Mouse (Mus musculus): ENCODE results near the gene Fat3.

Gene Fat3

DNA sequence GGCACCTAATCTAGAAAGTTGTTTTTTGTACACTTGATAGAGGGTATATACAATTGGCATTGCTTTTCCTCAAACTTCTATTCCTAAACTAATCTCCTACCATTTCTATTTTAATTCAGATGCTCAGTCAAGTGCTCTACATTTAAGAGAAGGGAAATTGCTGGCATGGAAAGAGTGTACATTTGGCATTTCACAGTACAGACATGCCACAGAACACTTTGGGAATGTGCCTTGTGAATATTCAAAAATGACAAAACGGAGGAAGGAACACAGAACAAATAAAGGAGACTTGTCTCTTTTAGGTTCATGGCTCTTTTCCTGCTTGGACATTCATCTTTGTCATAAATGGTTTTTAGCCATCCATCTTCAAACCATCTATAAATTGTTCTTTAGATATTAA lies 498.1 kb downstream of the Fat3 start:
- no peak for DNase-seq

DNA sequence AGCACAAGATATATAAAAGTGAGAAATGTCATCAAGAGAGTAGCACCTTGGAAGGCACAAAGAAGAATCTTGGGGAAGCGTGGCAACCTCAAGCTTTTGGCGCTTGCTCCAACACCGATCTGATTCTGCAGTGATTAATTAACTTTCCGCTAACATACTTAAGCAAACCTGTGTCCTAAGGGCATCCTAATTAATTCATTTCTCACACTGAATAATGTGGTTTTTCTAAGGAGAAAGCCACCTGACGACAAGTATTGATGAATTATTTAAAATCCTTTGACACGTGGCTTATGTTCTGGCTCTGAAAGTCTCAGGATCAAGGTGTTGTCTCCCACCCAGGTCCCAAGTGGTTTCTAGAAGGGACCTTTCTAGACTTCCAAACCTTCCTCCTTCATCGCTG lies 506.3 kb downstream of the Fat3 start:
- DNase-seq, result no peak

DNA sequence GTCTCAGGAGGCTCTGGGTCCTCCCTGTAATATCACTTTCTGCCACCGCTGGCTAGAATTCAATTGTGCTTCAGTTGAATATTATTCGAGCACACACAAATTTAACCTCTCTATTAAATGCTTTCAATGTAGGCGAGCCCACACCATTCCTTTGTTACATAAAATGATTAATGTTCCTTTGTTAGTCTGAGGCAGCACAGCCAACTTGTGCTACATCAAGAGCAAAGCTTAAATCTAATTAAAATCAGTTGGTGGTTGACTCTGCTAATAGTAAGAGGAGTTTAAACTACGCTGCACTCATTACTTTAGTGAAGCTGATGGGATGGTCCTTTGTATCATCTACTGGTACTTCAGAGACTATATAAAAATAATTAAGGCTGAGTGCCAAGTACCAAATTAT lies 506.9 kb downstream of the Fat3 start:
- DNase-seq, result no peak

DNA sequence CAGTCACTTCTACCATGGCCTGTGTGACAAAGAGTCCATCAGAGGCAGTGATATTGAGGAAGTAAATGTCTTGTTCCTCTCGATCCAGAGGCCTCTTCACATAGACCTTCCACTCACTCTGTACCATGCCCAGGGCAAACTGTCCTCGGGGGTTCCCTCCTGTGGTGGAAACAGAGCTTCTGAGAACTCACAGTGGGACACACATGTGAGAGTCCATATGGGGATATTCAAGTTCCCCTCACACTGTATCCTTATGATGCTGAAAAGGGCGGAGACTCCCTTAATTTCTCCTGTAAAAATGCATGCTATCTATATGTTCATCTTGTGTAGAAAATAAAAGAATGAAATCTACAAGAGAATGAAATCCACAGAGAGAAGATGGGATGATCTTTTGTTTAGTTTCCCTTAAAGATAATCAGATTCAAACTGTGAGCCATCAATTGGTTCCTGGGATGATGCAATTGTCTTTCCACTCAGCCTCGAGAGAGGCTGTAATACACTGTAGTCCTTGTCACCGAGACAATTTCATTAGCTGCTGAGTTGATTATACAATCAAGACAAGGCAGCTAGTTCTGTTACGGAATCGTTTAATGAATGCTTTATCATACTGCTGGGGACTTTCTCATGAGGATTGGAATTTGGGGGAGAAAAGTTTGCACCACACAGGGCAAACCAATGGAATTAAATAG lies 508.8 kb downstream of the Fat3 start:
- DNase-seq, result no peak

DNA sequence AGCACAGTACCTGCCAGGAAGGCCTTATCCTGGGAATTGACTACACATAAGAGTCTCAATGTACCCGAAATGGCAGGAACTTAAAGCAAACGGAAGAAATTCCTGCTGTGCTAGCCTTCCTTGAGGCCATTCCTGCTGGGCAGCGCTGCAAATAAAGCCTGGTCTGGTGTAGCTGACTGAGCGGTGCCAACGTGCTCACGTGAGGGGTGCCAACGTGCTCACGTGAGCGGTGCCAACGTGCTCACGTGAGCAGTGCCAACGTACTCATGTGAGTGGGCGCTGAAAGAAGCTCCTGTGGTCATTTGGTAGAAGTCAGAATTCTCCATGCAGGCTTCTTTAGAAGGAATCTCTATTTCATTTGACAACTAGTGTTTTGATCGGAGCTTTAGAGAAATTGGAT lies 522.8 kb downstream of the Fat3 start:
- DNase-seq, result no peak

DNA sequence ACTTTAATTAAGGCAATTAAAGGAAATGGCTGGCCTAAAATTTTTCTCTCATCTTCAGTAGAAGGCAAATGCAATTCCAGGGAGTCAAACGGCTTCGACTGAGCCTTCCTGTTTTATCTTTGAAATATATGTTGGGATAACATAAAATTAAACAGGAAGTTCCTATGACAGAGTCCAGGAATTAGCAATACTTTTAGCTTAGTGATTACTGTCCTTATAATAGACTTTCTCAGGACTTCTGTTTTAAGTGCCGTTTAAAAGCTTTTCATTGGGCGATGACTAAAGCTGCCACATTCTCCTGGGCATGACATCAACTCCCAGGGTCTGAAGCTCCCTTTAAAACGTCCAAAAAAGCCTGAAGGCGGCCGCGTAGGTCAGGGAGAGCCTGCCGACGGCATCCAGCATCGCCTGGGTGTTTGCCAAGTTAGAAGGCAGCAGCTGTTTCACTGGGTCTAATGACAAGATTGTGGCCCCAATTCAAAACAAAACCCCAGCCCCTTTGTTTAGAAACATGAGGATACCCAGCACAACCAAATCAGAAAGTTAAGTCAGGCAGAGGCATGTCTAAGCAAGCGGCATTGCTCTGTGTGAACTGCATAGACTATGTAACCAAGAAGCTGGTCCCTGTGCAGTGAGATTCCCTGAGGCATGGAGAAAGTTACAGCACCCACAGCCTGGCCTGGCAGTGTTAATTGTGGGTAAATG lies 524.0 kb downstream of the Fat3 start:
- no peak for DNase-seq

DNA sequence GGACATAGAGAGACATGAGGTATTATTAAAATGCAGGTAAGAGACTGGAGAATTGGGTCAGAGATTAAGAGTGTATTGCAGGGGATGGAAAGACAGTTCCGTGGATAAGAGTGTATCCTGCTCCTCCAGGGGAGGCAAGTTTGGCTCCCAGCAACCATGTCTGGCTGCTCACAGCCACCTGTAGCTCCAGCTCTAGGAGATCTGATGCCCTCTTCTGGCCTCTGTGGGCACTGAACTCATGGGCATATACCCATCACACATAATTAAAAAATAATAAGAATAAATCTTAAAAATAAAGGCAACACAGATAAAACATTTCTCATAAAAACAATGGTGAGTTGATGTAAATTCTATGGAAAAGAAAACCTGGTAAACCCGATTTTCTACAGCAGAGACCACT lies 525.1 kb downstream of the Fat3 start:
- no peak for DNase-seq

DNA sequence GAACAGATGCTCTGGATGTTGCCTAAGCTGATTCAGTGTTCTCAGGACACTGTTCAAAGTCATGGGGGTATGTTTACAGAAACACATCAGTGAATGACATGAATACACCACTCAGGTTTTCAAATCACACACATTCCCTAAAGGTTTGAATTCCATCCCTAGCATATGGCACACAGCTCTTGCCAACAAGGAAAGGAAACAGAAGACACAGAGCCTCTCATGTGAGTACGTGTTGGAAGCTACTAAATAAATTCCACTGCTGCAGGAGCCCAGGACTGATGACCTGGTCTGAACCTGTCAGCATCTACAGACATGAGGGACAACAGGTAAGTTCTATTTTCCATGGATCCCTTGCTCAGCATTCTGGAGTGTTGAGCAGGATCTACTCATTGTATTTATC lies 528.9 kb downstream of the Fat3 start:
- DNase-seq, result no peak

DNA sequence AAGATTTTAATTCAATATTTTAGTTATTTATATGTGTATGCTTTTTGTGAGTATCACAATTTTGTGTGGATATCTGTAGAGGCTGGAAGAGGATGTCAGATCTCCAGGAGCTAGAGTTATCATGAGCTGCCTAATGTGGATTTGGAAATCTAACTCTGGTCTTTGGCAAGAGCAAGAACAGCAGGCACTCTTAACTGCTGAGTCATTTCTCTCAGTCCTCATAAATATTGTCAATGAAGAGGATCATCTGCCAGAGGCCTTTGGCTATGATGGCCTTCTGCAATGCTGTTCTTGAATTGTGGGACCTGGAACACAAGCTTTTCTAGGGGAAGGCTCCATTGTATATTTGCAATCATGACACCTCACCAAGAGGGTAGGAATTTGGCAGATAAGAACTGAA lies 529.7 kb downstream of the Fat3 start:
- no peak for DNase-seq

DNA sequence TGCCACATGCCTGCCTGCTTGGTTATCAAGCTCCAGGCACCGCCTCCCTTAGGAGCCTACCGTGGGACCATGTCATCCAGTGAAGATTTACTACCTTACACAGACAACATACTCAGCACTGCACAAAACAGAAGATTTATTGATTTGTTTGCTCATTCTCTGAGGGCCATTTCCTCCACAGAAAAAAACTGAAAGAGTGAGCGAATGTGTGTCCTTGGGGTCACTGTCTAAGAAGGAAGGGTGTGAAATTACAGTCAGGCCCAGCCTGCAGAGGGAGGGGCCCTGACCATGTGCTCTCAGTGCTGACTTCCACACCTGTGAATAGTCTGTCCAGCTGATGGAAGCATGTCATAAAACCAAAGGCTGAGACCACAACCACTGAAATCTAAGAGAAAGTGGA lies 536.9 kb downstream of the Fat3 start:
- no peak for DNase-seq

DNA sequence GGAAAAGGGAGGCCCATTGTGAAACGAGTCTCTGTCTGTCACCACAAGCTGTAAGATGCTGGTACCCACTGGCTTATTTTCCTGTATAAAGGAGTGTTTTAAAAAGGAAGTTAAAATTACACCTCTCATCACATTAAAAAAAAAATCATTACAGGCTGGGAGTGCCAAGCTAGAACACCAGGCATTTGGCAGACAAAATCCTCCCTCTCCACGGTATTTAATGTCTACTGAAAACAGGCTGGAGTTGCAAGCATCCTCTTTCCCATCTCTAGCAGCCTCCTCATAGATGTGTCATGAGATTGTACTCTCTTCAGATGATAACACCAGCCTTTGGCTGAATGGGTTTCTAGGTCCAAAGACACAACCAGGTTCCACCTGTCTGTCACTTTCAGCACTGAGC lies 538.2 kb downstream of the Fat3 start:
- no peak for DNase-seq

DNA sequence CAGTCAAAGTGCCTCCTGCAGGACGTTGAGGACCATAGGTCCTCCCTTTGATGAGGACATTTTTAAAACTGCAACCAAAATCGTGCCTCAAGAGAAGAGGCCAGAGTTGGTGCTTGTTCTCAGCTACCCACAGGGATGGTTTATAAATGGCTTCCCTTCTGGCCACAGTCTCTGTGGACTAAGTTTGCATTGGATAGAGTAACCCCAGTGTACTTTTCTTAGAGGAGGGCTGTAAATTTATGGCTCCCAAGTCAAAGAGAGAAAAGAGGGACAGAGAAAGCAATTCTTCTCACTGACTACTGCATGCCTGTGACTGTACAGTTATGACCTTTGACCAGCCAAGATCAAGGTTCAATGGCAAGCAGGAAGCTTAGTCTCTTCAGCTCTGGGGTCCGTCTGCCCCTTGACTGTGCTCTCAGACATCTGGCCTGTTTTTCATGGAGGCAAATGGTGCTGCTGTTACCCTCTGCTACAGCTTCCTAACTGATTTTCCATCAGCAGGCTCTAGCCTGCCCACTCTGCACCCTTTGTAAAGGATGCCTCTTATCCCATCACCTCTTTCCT lies 542.8 kb downstream of the Fat3 start:
- DNase-seq, result no peak

DNA sequence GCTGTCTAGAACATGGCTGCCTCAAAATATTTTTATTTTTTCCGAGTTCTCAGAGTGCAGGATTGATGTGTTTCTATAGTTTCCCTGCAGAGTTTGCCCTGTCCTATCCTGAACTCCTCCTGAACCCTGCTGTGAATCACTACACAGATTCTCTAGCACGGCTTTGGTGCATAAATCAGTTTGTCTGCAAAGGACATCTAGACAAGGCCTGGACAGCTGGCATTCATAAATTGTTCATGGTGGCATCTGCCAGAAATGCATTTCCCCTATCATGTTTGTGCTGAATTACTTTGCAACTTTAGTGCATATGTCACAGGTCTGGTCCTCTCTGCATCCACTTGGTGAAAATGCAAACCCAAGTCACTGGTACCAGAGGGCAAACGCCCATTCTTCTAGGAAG lies 543.3 kb downstream of the Fat3 start:
- DNase-seq, result no peak

DNA sequence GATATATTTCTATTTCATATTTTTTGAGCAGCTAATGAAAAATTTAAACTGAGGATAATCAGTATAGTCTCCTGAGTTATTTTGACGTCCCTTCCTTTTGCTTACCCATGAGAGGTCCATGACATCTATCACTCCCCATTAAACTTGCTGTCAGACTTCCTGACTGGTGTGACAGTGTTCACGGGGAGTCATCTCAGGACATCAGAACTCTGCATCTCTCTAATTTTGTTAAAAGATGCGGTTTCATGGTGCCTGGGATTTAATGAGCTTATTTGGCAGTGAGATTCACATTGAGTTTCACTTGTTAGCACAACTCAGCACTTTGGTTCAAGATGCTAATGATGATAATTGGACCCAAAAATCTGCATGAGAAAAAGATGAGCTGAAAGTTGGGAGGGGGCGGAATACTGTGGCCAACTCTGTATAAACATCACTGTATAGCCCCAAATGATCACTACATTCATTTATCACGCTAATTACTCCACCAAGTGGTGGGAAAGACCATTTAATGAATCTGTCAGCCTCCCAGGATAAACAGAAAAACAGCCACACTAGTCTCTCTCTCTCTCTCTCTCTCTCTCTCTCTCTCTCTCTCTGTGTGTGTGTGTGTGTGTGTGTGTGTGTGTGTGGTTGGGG lies 545.8 kb downstream of the Fat3 start:
- no peak for DNase-seq

DNA sequence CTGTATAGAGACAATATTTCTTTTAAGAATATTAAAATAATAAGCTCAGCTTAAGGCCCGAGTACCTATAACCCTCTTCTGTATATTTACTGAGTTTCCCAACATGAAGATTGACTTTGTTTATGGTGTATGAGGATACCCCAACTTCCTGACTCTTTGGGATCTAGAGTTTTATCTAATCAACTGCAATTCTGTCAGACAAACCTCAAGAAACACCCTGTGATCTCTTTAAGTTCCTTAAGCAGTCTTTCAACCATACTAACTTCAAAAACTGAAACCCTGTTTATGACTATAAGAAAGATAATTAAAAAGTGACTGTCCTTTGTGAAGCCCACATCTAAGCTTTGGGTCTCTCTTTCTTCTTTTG lies 546.8 kb downstream of the Fat3 start:
- DNase-seq, result no peak

DNA sequence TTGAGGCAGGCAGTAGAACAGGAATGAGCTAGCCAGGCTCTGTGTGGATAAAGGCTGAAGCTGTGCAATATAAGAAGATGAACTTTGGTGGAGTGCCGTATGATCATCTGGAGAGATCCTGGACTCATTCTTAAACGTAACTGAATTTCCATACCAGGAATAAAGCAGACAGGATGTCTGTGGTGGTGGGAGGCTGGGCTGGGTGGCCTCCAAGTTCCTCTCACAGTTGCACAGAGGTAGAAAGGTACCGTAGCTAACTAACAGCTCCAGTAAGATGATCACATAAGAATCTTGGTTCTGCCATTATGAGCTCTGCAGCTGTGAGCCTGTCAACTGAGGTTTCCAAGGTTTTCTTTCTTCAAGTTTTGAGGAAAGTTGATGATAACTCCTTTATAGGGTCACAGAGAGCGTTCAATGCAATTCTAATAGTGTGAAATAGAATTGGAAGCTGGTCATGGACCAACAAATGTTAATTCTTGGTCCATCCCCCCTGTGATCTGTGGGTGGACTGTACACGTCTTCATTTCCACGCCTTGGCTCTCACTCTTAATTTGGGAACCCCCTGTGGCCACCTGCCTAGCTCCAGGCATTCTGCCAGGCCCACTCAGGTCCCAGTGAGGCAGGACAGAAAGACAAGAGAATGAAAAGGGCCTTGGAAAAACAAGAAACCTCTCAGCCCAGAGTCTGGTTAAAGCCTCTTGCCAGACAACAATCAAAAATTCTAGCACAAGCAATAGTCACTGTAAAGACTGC lies 547.3 kb downstream of the Fat3 start:
- no peak for DNase-seq

DNA sequence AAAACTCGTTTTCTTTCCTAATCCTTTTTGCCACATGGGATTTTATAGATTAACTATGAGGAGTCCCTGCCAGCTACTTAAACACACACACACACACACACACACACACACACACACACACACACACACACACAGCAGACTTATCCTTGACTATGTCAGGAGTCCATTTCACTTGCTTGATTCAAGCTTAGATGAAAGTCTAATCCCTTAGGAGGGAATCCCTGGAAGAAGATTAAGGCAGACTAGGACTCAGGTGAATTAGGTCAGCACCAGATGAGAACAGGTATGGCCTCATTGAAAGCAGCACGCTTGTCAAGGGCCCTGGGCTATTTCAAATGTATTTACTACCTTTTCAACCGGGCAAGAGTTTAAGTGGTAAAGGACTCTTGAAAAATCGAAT lies 553.0 kb downstream of the Fat3 start:
- no peak for DNase-seq

DNA sequence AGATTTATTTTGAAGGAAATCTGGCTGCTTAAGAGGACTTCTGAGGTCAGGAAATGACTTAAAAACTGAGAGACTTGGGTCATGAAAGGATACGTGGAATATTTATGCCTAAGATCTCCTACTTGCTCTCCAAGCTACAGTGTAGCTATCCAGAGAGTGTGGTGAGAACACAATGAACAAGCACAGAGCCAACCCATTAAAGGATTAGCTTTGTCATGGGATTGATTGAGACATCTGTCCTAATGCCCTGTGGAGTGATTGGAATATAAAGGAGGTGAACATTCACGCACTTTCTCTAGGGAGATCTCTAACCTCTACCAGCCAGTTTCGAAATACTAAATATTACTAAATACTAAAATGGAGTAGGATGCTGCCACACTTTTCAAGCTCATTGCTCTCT lies 556.9 kb downstream of the Fat3 start:
- DNase-seq, result no peak

DNA sequence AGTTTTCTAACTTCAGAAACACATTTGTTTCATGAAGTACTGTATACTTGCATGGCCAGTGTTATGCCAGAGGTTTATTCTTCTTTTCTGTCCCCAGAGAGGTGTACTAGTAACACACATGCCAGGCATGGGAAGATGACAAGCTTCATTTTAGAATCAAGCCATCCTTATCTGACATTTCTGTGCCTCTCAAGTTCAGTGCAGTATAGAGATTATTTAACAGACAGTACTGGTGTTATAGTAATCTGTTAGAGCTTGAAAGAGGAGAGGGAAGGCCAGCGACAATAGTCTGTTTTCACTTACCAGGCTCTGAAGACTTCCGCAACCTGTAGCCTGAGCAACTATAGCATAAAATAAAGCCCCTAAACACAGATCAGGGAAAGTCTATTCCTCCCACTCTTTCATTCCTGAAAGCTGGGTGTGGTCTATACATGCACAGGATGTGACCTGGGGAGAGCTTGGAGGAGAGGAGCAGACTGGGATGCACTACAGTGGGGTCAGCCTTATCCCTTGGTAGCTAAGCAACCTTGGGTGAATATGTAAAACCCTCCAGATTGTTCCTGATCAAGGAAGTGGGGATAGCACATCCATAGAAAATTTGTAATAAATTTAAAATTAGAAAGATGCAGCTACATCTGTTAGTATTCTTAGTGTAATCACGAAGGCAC lies 557.5 kb downstream of the Fat3 start:
- no peak for DNase-seq

DNA sequence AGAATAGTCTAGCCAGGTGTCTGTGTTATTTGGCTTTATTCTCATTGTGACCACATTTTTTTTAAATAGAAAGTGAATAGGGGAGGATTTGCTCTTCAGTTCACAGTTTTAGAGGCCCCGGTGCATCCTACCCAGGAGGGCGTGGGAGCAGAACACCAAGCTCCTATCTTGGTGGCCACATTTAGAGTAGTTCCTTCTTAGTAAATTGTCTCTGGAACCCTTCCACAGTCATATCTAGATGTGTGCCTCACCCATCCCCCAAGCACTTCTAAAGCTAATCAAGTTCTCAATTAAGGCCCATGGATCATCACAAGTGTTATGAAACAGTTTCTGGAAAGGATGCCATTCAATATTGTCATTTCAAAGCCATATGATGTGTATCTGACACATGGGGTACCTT lies 559.3 kb downstream of the Fat3 start:
- no peak for DNase-seq

DNA sequence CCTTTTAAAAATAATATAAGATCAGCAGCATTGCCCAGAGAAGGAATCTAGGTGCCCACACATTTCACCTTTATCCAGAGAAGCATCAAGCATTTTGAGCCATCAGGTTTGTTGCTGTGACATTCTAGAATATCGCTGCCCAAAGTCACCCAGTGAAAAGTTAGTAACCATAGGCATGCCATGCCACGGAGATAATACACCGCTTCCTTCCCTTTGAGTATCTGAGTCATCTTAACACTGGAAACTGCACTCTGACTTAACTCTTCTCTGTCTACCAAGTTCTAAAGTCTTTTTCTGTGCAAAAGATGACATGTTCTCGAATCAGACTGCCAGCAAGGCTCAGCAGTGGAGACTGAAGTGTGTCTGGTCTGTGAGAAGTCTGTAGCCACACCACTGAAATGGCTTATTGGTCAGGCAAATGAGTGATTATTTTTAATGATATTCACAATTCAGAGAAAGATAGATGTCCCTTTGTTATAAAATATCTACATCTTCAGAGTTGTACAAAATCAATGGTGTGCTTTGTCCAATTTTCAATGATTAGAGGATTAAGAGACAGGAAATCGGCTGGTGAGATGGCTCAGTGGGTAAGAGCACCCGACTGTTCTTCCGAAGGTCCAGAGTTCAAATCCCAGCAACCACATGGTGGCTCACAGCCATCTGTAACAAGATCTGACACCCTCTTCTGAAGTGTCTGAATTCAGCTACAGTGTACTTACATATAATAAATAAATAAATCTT lies 560.0 kb downstream of the Fat3 start:
- DNase-seq, result no peak

DNA sequence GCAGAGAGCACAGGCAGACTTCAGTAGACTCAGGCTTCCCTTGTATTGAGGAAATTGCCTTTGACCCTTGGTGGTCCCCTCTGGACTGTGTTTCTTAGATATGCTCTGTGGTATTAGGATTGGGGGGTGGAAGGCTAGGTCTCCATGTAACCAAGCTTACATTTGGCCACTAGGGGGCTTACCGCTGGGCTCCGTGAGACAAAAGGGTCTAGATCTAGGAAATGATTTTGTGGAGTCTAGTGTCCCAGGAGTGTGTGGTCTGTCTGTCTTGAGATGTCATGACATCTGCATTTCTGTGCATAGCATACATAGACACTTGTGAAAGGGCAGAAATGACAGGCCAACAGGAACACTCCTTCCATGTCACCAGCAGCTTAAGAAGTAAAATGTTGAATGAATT lies 561.5 kb downstream of the Fat3 start:
- no peak for DNase-seq
